Mouse (Mus musculus): Measurements from ENCODE around the gene Atrnl1. TPM values are rescaled to one million over a fixed set of nuclear protein-coding genes. Genes with fewer than 3 reads are reported as not detected.
A peak's percentile ranks its signal among the peaks of the same experiment; 100 is the strongest.

Atrnl1 gene
- polyA plus RNA-seq, 1 experiment from 2014 or later = 5.5 TPM

DNA sequence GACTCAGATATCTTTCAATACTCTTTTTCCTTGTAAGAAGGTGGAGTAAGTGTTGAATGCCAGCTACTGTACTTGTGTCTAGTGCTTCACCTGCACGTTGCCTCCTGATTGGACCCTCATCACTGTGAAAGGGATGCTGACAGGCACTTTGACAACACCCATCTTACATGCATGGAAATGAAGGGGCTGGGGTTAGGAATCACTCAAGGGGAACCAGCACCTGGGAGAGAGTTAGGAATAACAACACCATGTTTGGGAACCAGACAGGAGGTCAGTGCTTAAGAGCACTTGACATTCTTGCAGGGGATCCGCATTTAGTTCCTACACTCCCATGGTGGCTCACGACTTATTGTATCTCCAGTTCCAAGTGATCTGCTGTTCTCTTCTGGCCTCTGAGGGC lies 7.2 kb upstream of the Atrnl1 start:
- H3K27ac ChIP-seq (ENCODE audit: low read length) = no peak overlapping the region
- WGBS = 80% methylated on average over 3 of the region's 3 CpGs
- no peak overlapping the region for H3K4me2 ChIP-seq (ENCODE audit: low read depth, low read length)
- no peak overlapping the region for H3K9ac ChIP-seq (ENCODE audit: low read length)
- H3K27me3 ChIP-seq (ENCODE audit: control insufficient read depth, insufficient read depth, low read length) = no peaks in the 10 kb centered on the region
- H3K36me3 ChIP-seq (ENCODE audit: control insufficient read depth, insufficient read depth, low read length) = no peaks in the 10 kb centered on the region
- no peaks in the 10 kb centered on the region for H3K9me3 ChIP-seq (replicated peaks; ENCODE audit: control insufficient read depth, low read length)
- H3K4me3 ChIP-seq (replicated peaks; ENCODE audit: low read length) = no peak overlapping the region
- no peak for ATAC-seq (ENCODE audit: insufficient read depth, low FRiP score)
- H3K4me1 ChIP-seq (ENCODE audit: control insufficient read depth, insufficient read depth, low read length) = peaks cover 9% of the 10 kb centered on the region

DNA sequence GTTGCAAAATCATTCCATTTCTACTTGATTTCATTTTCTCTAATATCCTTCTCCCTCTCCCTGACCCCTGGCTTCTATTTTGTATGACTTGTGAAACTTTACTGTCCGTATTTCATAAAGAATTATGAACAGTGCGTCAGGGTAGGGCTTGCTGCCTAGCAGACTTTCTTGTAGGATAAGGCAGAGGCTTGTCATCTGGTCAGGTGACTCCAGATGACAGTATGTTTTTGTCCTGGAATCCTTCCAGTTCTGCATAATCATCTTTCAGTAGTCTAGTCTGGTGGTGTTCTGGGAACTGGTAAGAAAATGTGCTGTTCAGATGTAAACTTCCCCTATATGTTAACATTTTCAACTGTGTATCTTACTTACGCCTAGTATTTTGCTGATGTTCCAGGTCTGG lies 4.9 kb upstream of the Atrnl1 start:
- no peaks in the 10 kb centered on the region for H3K36me3 ChIP-seq (ENCODE audit: control insufficient read depth, insufficient read depth, low read length)
- H3K9ac ChIP-seq (ENCODE audit: low read length) = no peak overlapping the region
- H3K4me1 ChIP-seq (ENCODE audit: control insufficient read depth, insufficient read depth, low read length) = peaks cover 9% of the 10 kb centered on the region
- no peaks in the 10 kb centered on the region for H3K9me3 ChIP-seq (replicated peaks; ENCODE audit: control insufficient read depth, low read length)
- H3K4me2 ChIP-seq (ENCODE audit: low read depth, low read length) = no peak overlapping the region
- no peak overlapping the region for H3K4me3 ChIP-seq (replicated peaks; ENCODE audit: low read length)
- no peaks in the 10 kb centered on the region for H3K27me3 ChIP-seq (ENCODE audit: control insufficient read depth, insufficient read depth, low read length)
- 44% methylated on average over 3 of the region's 3 CpGs for WGBS
- no peak for ATAC-seq (ENCODE audit: insufficient read depth, low FRiP score)
- no peak overlapping the region for H3K27ac ChIP-seq (ENCODE audit: low read length)

DNA sequence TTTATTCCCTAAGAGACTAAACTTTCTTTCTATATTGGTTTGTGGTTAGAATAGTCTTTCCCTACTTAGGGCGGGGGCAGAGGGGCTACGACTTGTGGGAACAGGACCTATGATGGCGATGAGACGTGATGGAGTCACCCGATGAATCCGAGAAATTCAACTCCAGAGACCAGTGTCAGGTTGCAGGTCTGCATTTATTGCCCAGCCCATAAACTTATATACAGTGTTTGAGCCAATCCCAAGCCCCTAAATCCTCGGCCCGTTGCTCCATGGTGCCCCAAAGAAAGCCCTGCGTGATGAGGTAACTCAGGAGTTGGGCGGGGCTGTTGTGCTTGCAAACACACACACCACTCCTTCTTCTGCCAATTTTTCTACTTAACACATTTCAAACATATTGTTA lies 4.5 kb upstream of the Atrnl1 start:
- ATAC-seq (ENCODE audit: insufficient read depth, low FRiP score) = no peak
- Histone ChIP-seq H3K4me1 (ENCODE audit: control insufficient read depth, insufficient read depth, low read length) (peaks cover 9% of the 10 kb centered on the region), H3K36me3 (ENCODE audit: control insufficient read depth, insufficient read depth, low read length) (no peaks in the 10 kb centered on the region), H3K27me3 (ENCODE audit: control insufficient read depth, insufficient read depth, low read length) (no peaks in the 10 kb centered on the region), H3K4me2 (ENCODE audit: low read depth, low read length) (no peak overlapping the region), H3K9me3 (replicated peaks; ENCODE audit: control insufficient read depth, low read length) (no peaks in the 10 kb centered on the region), H3K4me3 (replicated peaks; ENCODE audit: low read length) (no peak overlapping the region), H3K27ac (ENCODE audit: low read length) (no peak overlapping the region; the same call in 1 of the 2 replicates), H3K9ac (ENCODE audit: low read length) (no peak overlapping the region)
- 60% methylated on average over 10 of the region's 10 CpGs for WGBS

DNA sequence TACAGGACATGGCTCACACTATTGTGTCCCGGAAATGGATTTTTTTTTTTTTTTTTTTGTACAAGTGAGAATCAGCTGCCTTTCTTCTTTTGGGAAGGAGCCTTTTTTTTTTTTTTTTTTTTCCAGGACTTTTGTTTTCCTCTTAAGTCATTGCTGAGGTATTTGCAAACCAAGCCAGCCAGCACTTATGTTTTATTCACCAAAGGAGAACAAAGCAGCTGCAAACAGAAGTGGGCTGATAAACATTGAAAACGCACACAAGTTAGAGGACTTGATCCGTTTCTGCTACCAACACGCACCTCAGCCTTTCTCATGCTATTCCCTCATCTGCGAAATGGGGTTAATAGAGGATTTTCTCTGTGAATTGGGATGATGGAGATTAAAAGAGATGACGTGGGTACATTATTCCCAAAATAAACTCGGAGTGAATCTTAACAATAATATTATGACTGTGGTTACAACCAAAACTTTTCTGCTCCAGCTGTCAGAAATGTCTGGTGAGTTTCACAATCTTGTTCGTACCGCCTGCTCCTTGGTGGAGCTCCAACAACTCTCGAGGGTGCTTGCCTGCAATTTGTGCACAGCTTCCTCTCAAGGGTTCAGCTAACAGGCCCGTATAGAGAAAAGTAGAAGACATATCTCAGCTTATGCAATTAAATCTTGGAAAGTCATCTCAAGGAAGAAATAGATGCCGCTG lies 1.3 kb upstream of the Atrnl1 start:
- H3K27ac ChIP-seq (ENCODE audit: low read length) = peak overlapping the region; percentile 95
- peak overlapping the region; percentile 62 for H3K4me2 ChIP-seq (ENCODE audit: low read depth, low read length)
- H3K27me3 ChIP-seq (ENCODE audit: control insufficient read depth, insufficient read depth, low read length) = no peaks in the 10 kb centered on the region
- peak overlapping the region; percentile 98 for H3K9ac ChIP-seq (ENCODE audit: low read length)
- H3K9me3 ChIP-seq (replicated peaks; ENCODE audit: control insufficient read depth, low read length) = no peaks in the 10 kb centered on the region
- no peak for ATAC-seq (ENCODE audit: insufficient read depth, low FRiP score)
- H3K4me1 ChIP-seq (ENCODE audit: control insufficient read depth, insufficient read depth, low read length) = peaks cover 11% of the 10 kb centered on the region
- H3K4me3 ChIP-seq (replicated peaks; ENCODE audit: low read length) = peak overlapping the region; percentile 88
- 8% methylated on average over 12 of the region's 12 CpGs for WGBS
- no peaks in the 10 kb centered on the region for H3K36me3 ChIP-seq (ENCODE audit: control insufficient read depth, insufficient read depth, low read length)

DNA sequence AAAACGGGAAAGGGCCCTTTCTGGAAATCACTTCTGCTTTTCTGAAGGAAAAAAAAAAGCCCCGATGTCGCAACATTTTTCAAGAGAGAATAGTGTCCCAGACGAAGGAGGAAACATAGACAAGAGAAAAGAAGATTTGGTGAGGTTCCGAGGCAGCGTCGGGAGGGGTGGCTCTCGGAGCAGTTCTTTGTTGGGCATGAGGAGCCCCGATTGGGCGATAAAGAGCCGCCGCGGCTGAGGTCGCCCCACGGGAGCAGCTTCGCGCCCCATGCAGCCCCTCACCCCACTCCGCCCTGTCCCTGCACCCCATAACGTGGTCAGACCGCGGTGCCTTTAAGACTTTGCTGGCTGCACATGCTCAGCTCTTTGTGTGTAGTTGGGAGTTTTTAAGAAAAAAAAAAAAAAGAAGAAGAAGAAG lies 767 bp upstream of the Atrnl1 start:
- H3K4me1 ChIP-seq (ENCODE audit: control insufficient read depth, insufficient read depth, low read length) = peaks cover 11% of the 10 kb centered on the region
- no peaks in the 10 kb centered on the region for H3K36me3 ChIP-seq (ENCODE audit: control insufficient read depth, insufficient read depth, low read length)
- peak overlapping the region; percentile 95 for H3K27ac ChIP-seq (ENCODE audit: low read length)
- H3K27me3 ChIP-seq (ENCODE audit: control insufficient read depth, insufficient read depth, low read length) = no peaks in the 10 kb centered on the region
- H3K4me3 ChIP-seq (replicated peaks; ENCODE audit: low read length) = peak overlapping the region; percentile 88
- H3K4me2 ChIP-seq (ENCODE audit: low read depth, low read length) = peak overlapping the region; percentile 62
- no peaks in the 10 kb centered on the region for H3K9me3 ChIP-seq (replicated peaks; ENCODE audit: control insufficient read depth, low read length)
- under 1% methylated on average over 21 of the region's 21 CpGs for WGBS
- ATAC-seq (ENCODE audit: insufficient read depth, low FRiP score) = no peak
- H3K9ac ChIP-seq (ENCODE audit: low read length) = peak overlapping the region; percentile 98

DNA sequence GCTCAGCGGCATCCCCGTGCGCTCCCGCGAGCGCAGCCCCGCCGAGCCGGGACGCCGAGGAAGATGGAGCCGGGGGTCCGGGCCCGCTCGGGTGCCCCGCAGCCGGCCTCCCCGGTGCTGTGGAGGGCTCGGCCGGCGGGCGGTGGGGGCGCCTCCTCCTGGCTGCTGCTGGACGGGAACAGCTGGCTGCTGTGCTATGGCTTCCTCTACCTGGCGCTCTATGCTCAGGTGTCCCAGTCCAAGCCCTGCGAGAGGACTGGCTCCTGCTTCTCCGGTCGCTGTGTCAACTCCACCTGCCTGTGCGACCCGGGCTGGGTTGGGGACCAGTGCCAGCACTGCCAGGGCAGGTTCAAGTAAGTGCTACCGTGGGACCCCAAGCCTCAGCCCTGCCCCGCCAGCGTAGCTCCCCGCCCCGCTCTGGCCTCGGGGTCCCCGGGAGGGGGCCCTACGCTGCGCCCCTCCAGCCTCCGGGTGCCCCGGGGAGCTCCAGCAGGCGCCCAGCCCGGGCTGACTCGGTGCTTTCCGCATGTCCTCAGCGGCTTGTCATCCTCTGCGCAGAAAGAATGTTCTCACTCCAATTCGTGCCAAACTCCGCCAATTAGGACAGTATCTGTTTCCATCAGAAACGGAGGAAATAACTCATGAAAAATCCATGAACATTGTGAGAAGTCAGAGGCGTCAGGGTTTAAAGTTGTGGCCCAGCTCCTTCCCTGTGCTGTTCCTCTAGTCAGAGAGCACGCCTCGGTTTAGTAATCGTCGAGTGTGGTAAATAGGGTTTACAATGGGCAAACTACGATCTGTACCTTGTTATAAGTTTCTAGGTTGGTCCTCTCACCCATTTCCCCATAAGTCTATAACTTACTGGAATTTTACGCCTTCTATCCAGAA lies 701 bp downstream of the Atrnl1 start:
- Histone ChIP-seq H3K9ac (ENCODE audit: low read length) (peak overlapping the region; percentile 98), H3K4me1 (ENCODE audit: control insufficient read depth, insufficient read depth, low read length) (peaks cover 16% of the 10 kb centered on the region), H3K36me3 (ENCODE audit: control insufficient read depth, insufficient read depth, low read length) (no peaks in the 10 kb centered on the region), H3K27me3 (ENCODE audit: control insufficient read depth, insufficient read depth, low read length) (no peaks in the 10 kb centered on the region), H3K4me2 (ENCODE audit: low read depth, low read length) (peak overlapping the region; percentile 84), H3K4me3 (replicated peaks; ENCODE audit: low read length) (peak overlapping the region; percentile 88), H3K27ac (ENCODE audit: low read length) (peak overlapping the region; percentile 95), H3K9me3 (replicated peaks; ENCODE audit: control insufficient read depth, low read length) (no peaks in the 10 kb centered on the region)
- under 1% methylated on average over 56 of the region's 57 CpGs for WGBS
- ATAC-seq (ENCODE audit: insufficient read depth, low FRiP score) = peak; percentile 75

DNA sequence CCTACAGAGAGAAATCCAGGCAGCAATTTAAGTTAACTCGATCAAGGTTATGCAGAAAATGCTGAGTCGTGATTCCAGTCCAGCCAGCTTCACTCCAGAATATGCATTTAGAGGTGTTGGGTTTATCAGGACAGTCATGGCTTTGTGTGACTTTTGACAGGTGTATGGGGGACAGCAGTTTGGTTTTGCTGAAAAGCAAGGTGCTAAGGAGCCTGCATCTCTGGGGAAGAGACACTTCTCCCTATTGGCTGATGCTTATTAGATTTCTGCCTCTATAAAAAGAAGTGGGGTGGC lies 1.3 kb downstream of the Atrnl1 start:
- Histone ChIP-seq H3K36me3 (ENCODE audit: control insufficient read depth, insufficient read depth, low read length) (no peaks in the 10 kb centered on the region), H3K4me2 (ENCODE audit: low read depth, low read length) (peak overlapping the region; percentile 84), H3K27me3 (ENCODE audit: control insufficient read depth, insufficient read depth, low read length) (no peaks in the 10 kb centered on the region), H3K9me3 (replicated peaks; ENCODE audit: control insufficient read depth, low read length) (no peaks in the 10 kb centered on the region), H3K9ac (ENCODE audit: low read length) (peak overlapping the region; percentile 98), H3K27ac (ENCODE audit: low read length) (peak overlapping the region; percentile 95; the same call in 1 of the 2 replicates), H3K4me1 (ENCODE audit: control insufficient read depth, insufficient read depth, low read length) (peaks cover 16% of the 10 kb centered on the region), H3K4me3 (replicated peaks; ENCODE audit: low read length) (peak overlapping the region; percentile 88)
- 2% methylated on average over 2 of the region's 2 CpGs for WGBS
- no peak for ATAC-seq (ENCODE audit: insufficient read depth, low FRiP score)

DNA sequence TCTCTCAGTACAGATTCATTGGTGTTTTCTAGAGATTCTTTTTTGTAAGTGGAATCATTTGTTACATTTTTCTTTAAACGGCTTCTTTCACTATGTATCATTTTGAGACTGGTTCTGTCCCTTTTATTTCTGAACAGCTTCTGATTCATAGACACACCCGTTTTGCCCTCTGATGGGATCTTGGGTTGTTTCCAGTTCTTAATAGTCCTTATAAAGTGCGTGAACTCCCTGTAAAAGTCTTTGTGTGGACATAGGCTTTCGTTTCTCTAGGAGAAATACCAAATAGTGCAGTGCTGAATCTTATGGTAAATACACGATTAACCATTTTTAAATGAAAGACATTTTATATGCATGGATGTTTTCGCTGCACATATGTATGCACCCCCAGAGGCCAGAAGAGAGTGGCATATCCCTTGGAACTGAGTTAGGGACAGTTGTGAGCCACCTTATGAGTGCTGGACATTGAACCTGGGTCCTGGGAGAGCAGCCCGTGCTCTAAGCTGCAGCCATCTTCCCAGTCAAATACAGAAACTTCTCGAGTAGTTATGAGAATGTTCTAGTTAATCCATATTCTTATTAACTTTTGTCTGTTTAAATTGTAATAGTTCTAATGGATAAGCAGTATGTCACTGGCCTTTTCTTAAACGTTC lies 5.3 kb downstream of the Atrnl1 start:
- Histone ChIP-seq H3K4me1 (ENCODE audit: control insufficient read depth, insufficient read depth, low read length) (peaks cover 13% of the 10 kb centered on the region), H3K27ac (ENCODE audit: low read length) (no peak overlapping the region), H3K9me3 (replicated peaks; ENCODE audit: control insufficient read depth, low read length) (no peaks in the 10 kb centered on the region), H3K4me3 (replicated peaks; ENCODE audit: low read length) (no peak overlapping the region), H3K27me3 (ENCODE audit: control insufficient read depth, insufficient read depth, low read length) (no peaks in the 10 kb centered on the region), H3K36me3 (ENCODE audit: control insufficient read depth, insufficient read depth, low read length) (no peaks in the 10 kb centered on the region), H3K4me2 (ENCODE audit: low read depth, low read length) (peak overlapping the region; percentile 7; the same call in 1 of the 2 replicates), H3K9ac (ENCODE audit: low read length) (no peak overlapping the region)
- 59% methylated on average over 9 of the region's 9 CpGs for WGBS
- ATAC-seq (ENCODE audit: insufficient read depth, low FRiP score) = no peak

DNA sequence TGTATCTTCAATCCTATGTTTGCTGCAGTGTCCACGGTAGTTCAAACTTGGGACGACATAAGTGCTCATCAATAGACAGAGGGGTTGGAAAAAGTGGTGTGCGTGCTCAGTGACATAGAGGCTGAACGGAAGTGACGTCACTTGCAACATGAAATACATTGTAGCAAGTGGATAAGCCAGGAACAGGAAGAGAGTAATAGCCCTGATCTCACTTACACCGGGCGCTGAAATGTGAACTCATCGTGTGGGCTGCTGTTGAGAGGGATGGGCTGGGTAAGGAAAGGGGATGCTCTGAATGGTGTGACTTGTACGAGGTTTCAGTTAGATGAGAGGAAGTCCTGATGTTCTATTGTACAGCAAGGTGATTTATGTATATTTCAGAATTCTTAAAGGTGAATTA lies 8.3 kb downstream of the Atrnl1 start:
- Histone ChIP-seq H3K4me2 (ENCODE audit: low read depth, low read length) (no peak overlapping the region), H3K4me3 (replicated peaks; ENCODE audit: low read length) (no peak overlapping the region), H3K4me1 (ENCODE audit: control insufficient read depth, insufficient read depth, low read length) (peaks cover 9% of the 10 kb centered on the region; the same call in 1 of the 2 replicates), H3K9ac (ENCODE audit: low read length) (no peak overlapping the region), H3K27me3 (ENCODE audit: control insufficient read depth, insufficient read depth, low read length) (no peaks in the 10 kb centered on the region), H3K27ac (ENCODE audit: low read length) (no peak overlapping the region), H3K9me3 (replicated peaks; ENCODE audit: control insufficient read depth, low read length) (no peaks in the 10 kb centered on the region), H3K36me3 (ENCODE audit: control insufficient read depth, insufficient read depth, low read length) (no peaks in the 10 kb centered on the region)
- ATAC-seq (ENCODE audit: insufficient read depth, low FRiP score) = no peak
- WGBS = 79% methylated on average over 9 of the region's 9 CpGs
